In genomic region chr3:107100811-107101455, GRCm38 (mm10) we compare ENCODE assay signal across 8 mouse cellular contexts. TPM values are rescaled to one million over a fixed set of nuclear protein-coding genes. Genes with fewer than 3 reads are reported as not detected.
DNase-seq lines count a peak whose midpoint lies in the region; ATAC-seq lines count a peak whose summit lies in the region.

Kcna2 (plus strand) TSS chr3:107101146.

- peak; percentile 41 for ATAC-seq in forebrain, embryonic 13.5 days
- no peak for ATAC-seq in limb, embryonic 13.5 days (ENCODE audit: low FRiP score, low read depth)
- no peak for ATAC-seq in stomach, embryonic 15.5 days (ENCODE audit: insufficient read depth, low FRiP score, low read depth)

- WGBS in forebrain, embryonic 13.5 days, result 2% methylated on average over 16 of the region's 16 CpGs
- WGBS in limb, embryonic 13.5 days, result 4% methylated on average over 16 of the region's 16 CpGs
- 7% methylated on average over 16 of the region's 16 CpGs for WGBS in stomach, embryonic 15.5 days

- H3K9ac ChIP-seq in forebrain, embryonic 13.5 days, result peak within 1 kb of the TSS; percentile 79
- peak within 1 kb of the TSS; percentile 67 for H3K9ac ChIP-seq in limb, embryonic 13.5 days
- H3K9ac ChIP-seq in stomach, embryonic 15.5 days, result peak within 1 kb of the TSS; percentile 6; the same call in 1 of the 2 replicates

- H3K27ac ChIP-seq in brown adipose tissue, adult 24 weeks (replicated peaks; ENCODE audit: low read depth, low read length), result no peak within 1 kb of the TSS
- H3K27ac ChIP-seq in forebrain, embryonic 13.5 days, result peak within 1 kb of the TSS; percentile 46; the same call in 1 of the 2 replicates
- no peak within 1 kb of the TSS for H3K27ac ChIP-seq in limb, embryonic 13.5 days
- no peak within 1 kb of the TSS for H3K27ac ChIP-seq in stomach, embryonic 15.5 days

- peak within 1 kb of the TSS; percentile 57 for H3K4me3 ChIP-seq in brown adipose tissue, adult 24 weeks (ENCODE audit: insufficient read depth, low read depth, low read length)
- H3K4me3 ChIP-seq in forebrain, embryonic 13.5 days, result peak within 1 kb of the TSS; percentile 69
- H3K4me3 ChIP-seq in limb, embryonic 13.5 days, result peak within 1 kb of the TSS; percentile 57
- peak within 1 kb of the TSS; percentile 46 for H3K4me3 ChIP-seq in stomach, embryonic 15.5 days (replicated peaks)

- H3K4me2 ChIP-seq in forebrain, embryonic 13.5 days, result peak within 1 kb of the TSS; percentile 99
- peak within 1 kb of the TSS; percentile 98 for H3K4me2 ChIP-seq in limb, embryonic 13.5 days (replicated peaks)
- peak within 1 kb of the TSS; percentile 92 for H3K4me2 ChIP-seq in stomach, embryonic 15.5 days

- no peak for DNase-seq in layer of hippocampus, adult 18-20 months (ENCODE audit: low spot score in 2 of 2)
- DNase-seq in layer of hippocampus, adult 9-10 months (ENCODE audit: low spot score), result no peak
- no peak for DNase-seq in urinary bladder, postnatal 36 days (ENCODE audit: low spot score in 2 of 2)
- no peak for DNase-seq in kidney, adult 18-20 months

- H3K27me3 ChIP-seq in forebrain, embryonic 13.5 days, result peaks cover 43% of the 10 kb centered on the region
- peaks cover 88% of the 10 kb centered on the region for H3K27me3 ChIP-seq in limb, embryonic 13.5 days
- peaks cover 48% of the 10 kb centered on the region for H3K27me3 ChIP-seq in stomach, embryonic 15.5 days (replicated peaks)

- peaks cover 3% of the 10 kb centered on the region; the same call in 1 of the 2 replicates for H3K4me1 ChIP-seq in brown adipose tissue, adult 24 weeks (ENCODE audit: control insufficient read depth, insufficient read depth, insufficient read length, low read length)
- H3K4me1 ChIP-seq in forebrain, embryonic 13.5 days, result peaks cover 14% of the 10 kb centered on the region
- H3K4me1 ChIP-seq in limb, embryonic 13.5 days, result peaks cover 16% of the 10 kb centered on the region
- peaks cover 9% of the 10 kb centered on the region for H3K4me1 ChIP-seq in stomach, embryonic 15.5 days

- H3K36me3 ChIP-seq in forebrain, embryonic 13.5 days (ENCODE audit: poor library complexity, severe bottlenecking), result no peaks in the 10 kb centered on the region
- H3K36me3 ChIP-seq in limb, embryonic 13.5 days, result no peaks in the 10 kb centered on the region
- H3K36me3 ChIP-seq in stomach, embryonic 15.5 days, result no peaks in the 10 kb centered on the region

- no peaks in the 10 kb centered on the region for H3K9me3 ChIP-seq in forebrain, embryonic 13.5 days (replicated peaks)
- no peaks in the 10 kb centered on the region for H3K9me3 ChIP-seq in limb, embryonic 13.5 days
- H3K9me3 ChIP-seq in stomach, embryonic 15.5 days, result no peaks in the 10 kb centered on the region

RNA-seq across cellular contexts. Expression of gene Kcna2, which starts in this region (rescaled TPM):
- total RNA-seq in layer of hippocampus, adult 18-20 months (2021), result 10 to 100 TPM; 88.7 to 90.1 TPM
- polyA plus RNA-seq in brown adipose tissue, adult 24 weeks (2012; ENCODE audit: insufficient read depth, insufficient read length, missing spikeins), result 1.3 and 1.6 TPM in 2 replicates
- 0.37 and 0.49 TPM in 2 replicates for polyA plus RNA-seq in forebrain, embryonic 13.5 days (2015; fragmentation: Nextera tagmentation; extraction: Ambion mirVana)
- polyA plus RNA-seq in limb, embryonic 13.5 days (2015; fragmentation: Nextera tagmentation; extraction: Ambion mirVana), result 0.08 and 0.10 TPM in 2 replicates
- 0.09 and 0.14 TPM in 2 replicates for polyA plus RNA-seq in stomach, embryonic 15.5 days (2015; fragmentation: Nextera tagmentation; extraction: Ambion mirVana)

Comparison
In these comparisons a context has a peak if more than half of its experiments do, and no peak if none do; other contexts are left out.
1. Peak in ATAC-seq, H3K4me3 ChIP-seq, H3K27ac ChIP-seq, H3K9ac ChIP-seq and H3K4me2 ChIP-seq in forebrain, embryonic 13.5 days; RNA of the gene not detected or under 1 TPM.
2. H3K9ac ChIP-seq: peak in every context shown above with its lines; median percentile 79 in forebrain, embryonic 13.5 days; 67 in limb, embryonic 13.5 days; 6 in stomach, embryonic 15.5 days.